Mouse (Mus musculus) stomach, embryonic 16.5 days (tissue): ENCODE measurements around the gene Gm26620. TPM values are rescaled to one million over a fixed set of nuclear protein-coding genes. Genes with fewer than 3 reads are reported as not detected.

ENCODE experiments used
- ATAC-seq: fragments of 200-750 bp; cut with Nextera tagmentation; 2 replicates; pipeline ENCODE4 v1.8.0; 2017; ENCODE audit warnings: moderate number of reproducible peaks, moderate TSS enrichment; ENCODE audit not compliant: insufficient read depth, low FRiP score
- H3K27ac ChIP-seq: fragments of 300-500 bp; sonication (generic); 2 replicates; pipeline ENCODE4 v1.5.1; 2014; ENCODE audit warnings: low read length
- H3K27me3 ChIP-seq: fragments of 300-500 bp; sonication (generic); 2 replicates; pipeline ENCODE4 v1.6.1; 2014; ENCODE audit warnings: low read length, control low read depth, mixed read lengths; ENCODE audit not compliant: control insufficient read depth, insufficient read depth
- H3K36me3 ChIP-seq: fragments of 300-500 bp; sonication (generic); 2 replicates; pipeline ENCODE4 v1.6.1; 2014; ENCODE audit warnings: low read length; ENCODE audit not compliant: control insufficient read depth, insufficient read depth
- H3K4me1 ChIP-seq: fragments of 300-500 bp; sonication (generic); 2 replicates; pipeline ENCODE4 v1.6.1; 2014; ENCODE audit warnings: low read length, control low read depth, mixed read lengths; ENCODE audit not compliant: control insufficient read depth, insufficient read depth
- H3K4me2 ChIP-seq: fragments of 300-500 bp; sonication (generic); 2 replicates; pipeline ENCODE4 v1.6.1; 2014; ENCODE audit warnings: low read depth, low read length, mixed read lengths
- H3K4me3 ChIP-seq: fragments of 300-500 bp; sonication (generic); replicated peaks from 2 replicates; pipeline ENCODE4 v1.5.1; 2014; ENCODE audit warnings: mild to moderate bottlenecking, low read length
- H3K9ac ChIP-seq: fragments of 300-500 bp; sonication (generic); 2 replicates; pipeline ENCODE4 v1.6.1; 2014; ENCODE audit warnings: low read length
- H3K9me3 ChIP-seq: fragments of 300-500 bp; sonication (generic); replicated peaks from 2 replicates; pipeline ENCODE4 v1.6.1; 2016; ENCODE audit warnings: low read length, control low read depth; ENCODE audit not compliant: control insufficient read depth
- WGBS: fragments of 180-500 bp; shearing (Covaris S2); extraction: QIAGEN DNeasy Blood & Tissue Kit; methylation state at CpG from one replicate; pipeline ENCODE4 v1.1.7; 2014; 5-methylcytosine and 5-hydroxymethylcytosine counted together
- polyA plus RNA-seq: library from polyadenylated mRNA; unstranded; fragments of >200 nt; fragmentation: Nextera tagmentation; extraction: Ambion mirVana; gene quantifications from 2 replicates; pipeline ENCODE4 v1.2.1, GENCODE M21; 2015

Gm26620 gene
- polyA plus RNA-seq, 1 experiment from 2014 or later: 1.8 TPM

- H3K4me3 ChIP-seq: no peak overlapping the region
- peaks cover 8% of the 10 kb centered on the region; the same call in 1 of the 2 replicates for H3K4me1 ChIP-seq
- no peak overlapping the region for H3K27ac ChIP-seq
- WGBS: 31% methylated on average over 6 of the region's 6 CpGs
- H3K4me2 ChIP-seq: no peak overlapping the region
- H3K9me3 ChIP-seq: no peaks in the 10 kb centered on the region
- no peak overlapping the region for H3K9ac ChIP-seq
- H3K36me3 ChIP-seq: no peaks in the 10 kb centered on the region
- no peak for ATAC-seq
- no peaks in the 10 kb centered on the region for H3K27me3 ChIP-seq
These were observed 1.2 kb downstream of the Gm26620 start for GRCm38 (mm10) chr1:170886044-170886458.

- no peaks in the 10 kb centered on the region for H3K36me3 ChIP-seq
- no peak overlapping the region for H3K9ac ChIP-seq
- no peak overlapping the region for H3K27ac ChIP-seq
- H3K4me1 ChIP-seq: peaks cover 4% of the 10 kb centered on the region; the same call in 1 of the 2 replicates
- WGBS: 82% methylated on average over 4 of the region's 4 CpGs
- H3K4me2 ChIP-seq: no peak overlapping the region
- ATAC-seq: no peak
- no peaks in the 10 kb centered on the region for H3K9me3 ChIP-seq
- H3K27me3 ChIP-seq: no peaks in the 10 kb centered on the region
- no peak overlapping the region for H3K4me3 ChIP-seq
These were observed 4.4 kb downstream of the Gm26620 start for GRCm38 (mm10) chr1:170889310-170889709.

- no peak for ATAC-seq
- Histone ChIP-seq H3K4me2 (no peak overlapping the region), H3K4me1 (no peaks in the 10 kb centered on the region), H3K9me3 (no peaks in the 10 kb centered on the region), H3K4me3 (no peak overlapping the region), H3K36me3 (no peaks in the 10 kb centered on the region), H3K27ac (no peak overlapping the region), H3K9ac (no peak overlapping the region), H3K27me3 (no peaks in the 10 kb centered on the region)
- WGBS: 45% methylated on average over 2 of the region's 2 CpGs
These were observed 6.8 kb downstream of the Gm26620 start for GRCm38 (mm10) chr1:170891646-170892045.

GRCm38 (mm10) chr1:170892279-170892678 lies 7.4 kb downstream of the Gm26620 start:
- ATAC-seq: no peak
- Histone ChIP-seq H3K4me1 (no peaks in the 10 kb centered on the region), H3K4me2 (no peak overlapping the region), H3K9me3 (no peaks in the 10 kb centered on the region), H3K4me3 (no peak overlapping the region), H3K36me3 (no peaks in the 10 kb centered on the region), H3K27me3 (no peaks in the 10 kb centered on the region), H3K27ac (no peak overlapping the region), H3K9ac (no peak overlapping the region)
- 50% methylated on average over 1 of the region's 1 CpGs for WGBS

- no peak for ATAC-seq
- WGBS: 61% methylated on average over 9 of the region's 9 CpGs
These were observed 10.0 kb downstream of the Gm26620 start for GRCm38 (mm10) chr1:170894603-170895602.

GRCm38 (mm10) chr1:170896651-170897281 lies 11.9 kb downstream of the Gm26620 start:
- Histone ChIP-seq H3K9me3 (no peaks in the 10 kb centered on the region), H3K4me3 (no peak overlapping the region), H3K27ac (no peak overlapping the region), H3K4me1 (no peaks in the 10 kb centered on the region), H3K27me3 (no peaks in the 10 kb centered on the region), H3K4me2 (no peak overlapping the region), H3K9ac (no peak overlapping the region), H3K36me3 (no peaks in the 10 kb centered on the region)
- WGBS: 76% methylated on average over 5 of the region's 5 CpGs
- no peak for ATAC-seq

More at GRCm38 (mm10) chr1:170894603-170895602, 10.0 kb downstream of the Gm26620 start:
- no peaks in the 10 kb centered on the region for H3K27me3 ChIP-seq
- no peak overlapping the region for H3K27ac ChIP-seq
- no peaks in the 10 kb centered on the region for H3K36me3 ChIP-seq
- no peaks in the 10 kb centered on the region for H3K4me1 ChIP-seq
- no peak overlapping the region for H3K4me2 ChIP-seq
- H3K9me3 ChIP-seq: no peaks in the 10 kb centered on the region
- no peak overlapping the region for H3K4me3 ChIP-seq
- H3K9ac ChIP-seq: no peak overlapping the region

GRCm38 (mm10) chr1:170898413-170899075 lies 13.7 kb downstream of the Gm26620 start:
- Histone ChIP-seq H3K4me3 (no peak overlapping the region), H3K27ac (no peak overlapping the region), H3K4me2 (no peak overlapping the region), H3K9ac (no peak overlapping the region), H3K36me3 (no peaks in the 10 kb centered on the region), H3K27me3 (no peaks in the 10 kb centered on the region), H3K9me3 (no peaks in the 10 kb centered on the region), H3K4me1 (no peaks in the 10 kb centered on the region)
- 43% methylated on average over 16 of the region's 16 CpGs for WGBS
- no peak for ATAC-seq

- WGBS: 34% methylated on average over 10 of the region's 10 CpGs
- Histone ChIP-seq H3K27ac (no peak overlapping the region), H3K9ac (no peak overlapping the region), H3K9me3 (no peaks in the 10 kb centered on the region), H3K27me3 (no peaks in the 10 kb centered on the region), H3K4me3 (no peak overlapping the region), H3K4me1 (no peaks in the 10 kb centered on the region), H3K4me2 (peak overlapping the region; percentile 38), H3K36me3 (no peaks in the 10 kb centered on the region)
- no peak for ATAC-seq
These were observed 16.1 kb downstream of the Gm26620 start for GRCm38 (mm10) chr1:170900799-170901467.
